Mouse (Mus musculus) neural tube, embryonic 11.5 days (tissue): ENCODE data around the gene 5730596B20Rik. TPM values are rescaled to one million over a fixed set of nuclear protein-coding genes. Genes with fewer than 3 reads are reported as not detected.
A peak's percentile ranks its signal among the peaks of the same experiment; 100 is the strongest.

Source experiments
- ATAC-seq: fragments of 200-750 bp; cut with Nextera tagmentation; 2 replicates; pipeline ENCODE4 v1.8.0; 2017; ENCODE audit warnings: moderate number of reproducible peaks, mild to moderate bottlenecking, moderate TSS enrichment, moderate library complexity; ENCODE audit not compliant: insufficient read depth, low FRiP score, low TSS enrichment
- DNase-seq: peaks from one replicate; pipeline ENCODE4 v3.0.0-alpha.2; 2015; ENCODE audit warnings: low spot score
- H3K27ac ChIP-seq: fragments of 300-500 bp; sonication (generic); 2 replicates; pipeline ENCODE4 v1.5.1; 2014; ENCODE audit warnings: low read depth, mild to moderate bottlenecking, low read length
- H3K27me3 ChIP-seq: fragments of 300-500 bp; sonication (generic); 2 replicates; pipeline ENCODE4 v1.6.1; 2014; ENCODE audit warnings: mild to moderate bottlenecking, low read length, mixed read lengths; ENCODE audit not compliant: control insufficient read depth, insufficient read depth
- H3K36me3 ChIP-seq: fragments of 300-500 bp; sonication (generic); 2 replicates; pipeline ENCODE4 v1.6.1; 2014; ENCODE audit warnings: mild to moderate bottlenecking, low read length, moderate library complexity, mixed read lengths; ENCODE audit not compliant: control insufficient read depth, insufficient read depth
- H3K4me1 ChIP-seq: fragments of 300-500 bp; sonication (generic); 2 replicates; pipeline ENCODE4 v1.6.1; 2014; ENCODE audit warnings: low read length, mixed read lengths; ENCODE audit not compliant: control insufficient read depth, insufficient read depth
- H3K4me2 ChIP-seq: fragments of 300-500 bp; sonication (generic); 2 replicates; pipeline ENCODE4 v1.6.1; 2014; ENCODE audit warnings: low read depth, mild to moderate bottlenecking, moderate library complexity
- H3K4me3 ChIP-seq: fragments of 300-500 bp; sonication (generic); 2 replicates; pipeline ENCODE4 v1.5.1; 2014; ENCODE audit warnings: low read depth, low read length
- H3K9ac ChIP-seq: fragments of 300-500 bp; sonication (generic); 2 replicates; pipeline ENCODE4 v1.6.1; 2014; ENCODE audit warnings: mild to moderate bottlenecking, low read length
- H3K9me3 ChIP-seq: fragments of 300-500 bp; sonication (generic); 2 replicates; pipeline ENCODE4 v1.6.1; 2016; ENCODE audit warnings: low read length; ENCODE audit not compliant: control insufficient read depth
- WGBS: fragments of 180-500 bp; shearing (Covaris S2); extraction: QIAGEN DNeasy Blood & Tissue Kit; methylation state at CpG from one replicate; pipeline ENCODE4 v1.1.7; 2014; 5-methylcytosine and 5-hydroxymethylcytosine counted together
- polyA plus RNA-seq: library from polyadenylated mRNA; unstranded; fragments of >200 nt; fragmentation: Nextera tagmentation; extraction: Ambion mirVana; gene quantifications from 2 replicates; pipeline ENCODE4 v1.2.1, GENCODE M21; 2014

5730596B20Rik gene
- polyA plus RNA-seq, 1 experiment from 2014 or later = 4.5 TPM

- Histone ChIP-seq H3K9ac (peak overlapping the region; percentile 96), H3K9me3 (no peaks in the 10 kb centered on the region), H3K27ac (peak overlapping the region; percentile 99), H3K4me2 (peak overlapping the region; percentile 78), H3K4me3 (peak overlapping the region; percentile 91), H3K36me3 (no peaks in the 10 kb centered on the region; the same call in 1 of the 2 replicates), H3K4me1 (peaks cover 35% of the 10 kb centered on the region), H3K27me3 (no peaks in the 10 kb centered on the region)
- peak; percentile 43; the same call in 1 of the 2 replicates for ATAC-seq
- WGBS = under 1% methylated on average over 30 of the region's 30 CpGs
- DNase-seq = peak; percentile 83
These were observed 16.6 kb upstream of the 5730596B20Rik start for GRCm38 (mm10) chr6:52160511-52161335.

GRCm38 (mm10) chr6:52161336-52162092, 15.8 kb upstream of the 5730596B20Rik start:
- no peaks in the 10 kb centered on the region for H3K27me3 ChIP-seq
- peak overlapping the region; percentile 91 for H3K4me3 ChIP-seq
- ATAC-seq (no peak), DNase-seq (peak; percentile 31)
- under 1% methylated on average over 8 of the region's 8 CpGs for WGBS
- peak overlapping the region; percentile 99 for H3K27ac ChIP-seq
- H3K4me2 ChIP-seq = peak overlapping the region; percentile 78
- peaks cover 31% of the 10 kb centered on the region for H3K4me1 ChIP-seq
- no peaks in the 10 kb centered on the region for H3K9me3 ChIP-seq
- H3K36me3 ChIP-seq = no peaks in the 10 kb centered on the region; the same call in 1 of the 2 replicates
- peak overlapping the region; percentile 96 for H3K9ac ChIP-seq

GRCm38 (mm10) chr6:52162093-52162380, 15.3 kb upstream of the 5730596B20Rik start:
- H3K27me3 ChIP-seq = no peaks in the 10 kb centered on the region
- H3K4me1 ChIP-seq = peaks cover 34% of the 10 kb centered on the region
- peak overlapping the region; percentile 79 for H3K27ac ChIP-seq
- H3K9me3 ChIP-seq = no peaks in the 10 kb centered on the region
- WGBS = 0% methylated on average over 1 of the region's 1 CpGs
- DNase-seq (no peak), ATAC-seq (no peak)
- no peaks in the 10 kb centered on the region; the same call in 1 of the 2 replicates for H3K36me3 ChIP-seq
- peak overlapping the region; percentile 52 for H3K9ac ChIP-seq
- peak overlapping the region; percentile 78 for H3K4me2 ChIP-seq
- peak overlapping the region; percentile 91 for H3K4me3 ChIP-seq

- Histone ChIP-seq H3K4me1 (peaks cover 34% of the 10 kb centered on the region), H3K9me3 (no peaks in the 10 kb centered on the region), H3K4me3 (peak overlapping the region; percentile 91), H3K27me3 (no peaks in the 10 kb centered on the region), H3K4me2 (peak overlapping the region; percentile 78), H3K36me3 (no peaks in the 10 kb centered on the region; the same call in 1 of the 2 replicates), H3K9ac (peak overlapping the region; percentile 99), H3K27ac (peak overlapping the region; percentile 100)
- ATAC-seq (no peak), DNase-seq (no peak)
- 2% methylated on average over 14 of the region's 14 CpGs for WGBS
These were observed 14.5 kb upstream of the 5730596B20Rik start for GRCm38 (mm10) chr6:52162611-52163365.

GRCm38 (mm10) chr6:52163366-52164031, 13.8 kb upstream of the 5730596B20Rik start:
- H3K4me2 ChIP-seq = peak overlapping the region; percentile 78
- WGBS = 1% methylated on average over 17 of the region's 17 CpGs
- H3K9ac ChIP-seq = peak overlapping the region; percentile 99

GRCm38 (mm10) chr6:52164051-52164625, 13.2 kb upstream of the 5730596B20Rik start:
- Histone ChIP-seq H3K36me3 (no peaks in the 10 kb centered on the region; the same call in 1 of the 2 replicates), H3K4me3 (peak overlapping the region; percentile 91), H3K4me1 (peaks cover 44% of the 10 kb centered on the region), H3K9ac (peak overlapping the region; percentile 99), H3K9me3 (no peaks in the 10 kb centered on the region), H3K27ac (peak overlapping the region; percentile 100), H3K4me2 (peak overlapping the region; percentile 78), H3K27me3 (no peaks in the 10 kb centered on the region)
- ATAC-seq (peak; percentile 35), DNase-seq (peak; percentile 82)
- WGBS = under 1% methylated on average over 39 of the region's 39 CpGs

More at GRCm38 (mm10) chr6:52163366-52164031, 13.8 kb upstream of the 5730596B20Rik start:
- H3K9me3 ChIP-seq = no peaks in the 10 kb centered on the region
- peak overlapping the region; percentile 91 for H3K4me3 ChIP-seq
- no peak for ATAC-seq
- peaks cover 39% of the 10 kb centered on the region for H3K4me1 ChIP-seq
- H3K36me3 ChIP-seq = no peaks in the 10 kb centered on the region; the same call in 1 of the 2 replicates
- H3K27me3 ChIP-seq = no peaks in the 10 kb centered on the region
- peak; percentile 80 for DNase-seq
- peak overlapping the region; percentile 100 for H3K27ac ChIP-seq

- under 1% methylated on average over 25 of the region's 25 CpGs for WGBS
- Histone ChIP-seq H3K4me2 (peak within 1 kb of the TSS; percentile 78), H3K4me3 (peak within 1 kb of the TSS; percentile 91), H3K36me3 (peaks cover 2% of the 10 kb centered on the region; the same call in 1 of the 2 replicates), H3K9ac (peak within 1 kb of the TSS; percentile 99), H3K9me3 (no peaks in the 10 kb centered on the region), H3K4me1 (peaks cover 43% of the 10 kb centered on the region), H3K27ac (peak within 1 kb of the TSS; percentile 100), H3K27me3 (no peaks in the 10 kb centered on the region)
- peak; percentile 91 for DNase-seq
- ATAC-seq = peak; percentile 71
These were observed 12.5 kb upstream of the 5730596B20Rik start, which contains the start of gene Hoxa2 for GRCm38 (mm10) chr6:52164626-52165440. Hoxa2 (minus strand) TSS chr6:52164831.
